ENCODE assay signal across 8 mouse cellular contexts in genomic region chr1:89524369-89524768, GRCm38 (mm10).
DNase-seq lines count a peak whose midpoint lies in the region; ATAC-seq and TF ChIP-seq lines count a peak whose summit lies in the region.

No protein-coding gene starts in this region.

- no peak for ATAC-seq in hindbrain, embryonic 13.5 days (ENCODE audit: low FRiP score)
- peak; percentile 62 for ATAC-seq in intestine, embryonic 15.5 days
- peak; percentile 58 for ATAC-seq in stomach, postnatal 0 days (ENCODE audit: low FRiP score, low TSS enrichment)

- H3K4me3 ChIP-seq in hindbrain, embryonic 10.5 days = no peak overlapping the region
- H3K4me3 ChIP-seq in hindbrain, embryonic 13.5 days = no peak overlapping the region
- no peak overlapping the region for H3K4me3 ChIP-seq in intestine, embryonic 15.5 days (replicated peaks)
- no peak overlapping the region for H3K4me3 ChIP-seq in stomach, postnatal 0 days (ENCODE audit: low read depth, low read length)

- TF ChIP-seq CTCF in stomach, postnatal 0 days (IDR thresholded peaks at IDR 0.05; ENCODE audit: low read depth) = peak; percentile 99

- H3K27ac ChIP-seq in hindbrain, embryonic 10.5 days = no peak overlapping the region
- H3K27ac ChIP-seq in hindbrain, embryonic 13.5 days = no peak overlapping the region
- H3K27ac ChIP-seq in intestine, embryonic 15.5 days = no peak overlapping the region
- H3K27ac ChIP-seq in stomach, postnatal 0 days (replicated peaks) = no peak overlapping the region

- TF ChIP-seq EP300 in stomach, postnatal 0 days (optimal IDR thresholded peaks at IDR 0.05) = no peak

- intact Hi-C loops in left cerebral cortex, postnatal 25 days (cut with DNase I) = loop anchor here (2.0 to 10.0 kb wide), 5 partner anchors 56 to 780 kb away; no protein-coding TSS in a partner anchor

- whole genome bisulfite sequencing in hindbrain, embryonic 10.5 days = 8% methylated on average over 4 of the region's 4 CpGs
- 6% methylated on average over 4 of the region's 4 CpGs for WGBS in hindbrain, embryonic 13.5 days
- under 1% methylated on average over 4 of the region's 4 CpGs for whole genome bisulfite sequencing in intestine, embryonic 15.5 days
- WGBS in stomach, postnatal 0 days = 0% methylated on average over 4 of the region's 4 CpGs

- no peak overlapping the region for H3K9ac ChIP-seq in hindbrain, embryonic 13.5 days
- H3K9ac ChIP-seq in intestine, embryonic 15.5 days = no peak overlapping the region
- no peak overlapping the region for H3K9ac ChIP-seq in stomach, postnatal 0 days (ENCODE audit: low read length)

- H3K4me1 ChIP-seq in hindbrain, embryonic 10.5 days (replicated peaks) = peaks cover 78% of the 10 kb centered on the region
- H3K4me1 ChIP-seq in hindbrain, embryonic 13.5 days (replicated peaks) = peaks cover 67% of the 10 kb centered on the region
- H3K4me1 ChIP-seq in intestine, embryonic 15.5 days (replicated peaks) = peaks cover 45% of the 10 kb centered on the region
- H3K4me1 ChIP-seq in stomach, postnatal 0 days (replicated peaks; ENCODE audit: control insufficient read depth, insufficient read depth) = 0 out of 2 replicates have a peak, but pooled peaks cover 2% of the 10 kb centered on the region

- H3K9me3 ChIP-seq in hindbrain, embryonic 10.5 days = no peaks in the 10 kb centered on the region
- H3K9me3 ChIP-seq in hindbrain, embryonic 13.5 days = no peaks in the 10 kb centered on the region
- H3K9me3 ChIP-seq in intestine, embryonic 15.5 days = no peaks in the 10 kb centered on the region
- no peaks in the 10 kb centered on the region for H3K9me3 ChIP-seq in stomach, postnatal 0 days (ENCODE audit: control insufficient read depth, low read length)

- peak; percentile 92 for DNase-seq in hindbrain, embryonic 10.5 days (ENCODE audit: low spot score)
- DNase-seq in cerebellum, adult 11-12 months = peak; percentile 83
- DNase-seq in forelimb bud, embryonic 11.5 days (ENCODE audit: low read depth, low spot score) = peak; percentile 90
- peak; percentile 89 to 95 for DNase-seq in left cerebral cortex, postnatal 25 days (ENCODE audit: low spot score in 2 of 2)
- peak; percentile 93 for DNase-seq in neural tube, embryonic 10.5 days (ENCODE audit: extremely low spot score, low spot score)
- peak; percentile 92 for DNase-seq in stomach, postnatal 0 days (ENCODE audit: low spot score)

- no peak overlapping the region for H3K4me2 ChIP-seq in hindbrain, embryonic 13.5 days
- no peak overlapping the region for H3K4me2 ChIP-seq in intestine, embryonic 15.5 days (replicated peaks)
- no peak overlapping the region for H3K4me2 ChIP-seq in stomach, postnatal 0 days (replicated peaks; ENCODE audit: low read depth)

- H3K27me3 ChIP-seq in hindbrain, embryonic 10.5 days (ENCODE audit: insufficient read depth, poor library complexity, severe bottlenecking) = peaks cover 4% of the 10 kb centered on the region
- H3K27me3 ChIP-seq in hindbrain, embryonic 13.5 days = no peaks in the 10 kb centered on the region
- no peaks in the 10 kb centered on the region for H3K27me3 ChIP-seq in intestine, embryonic 15.5 days (replicated peaks)
- no peaks in the 10 kb centered on the region for H3K27me3 ChIP-seq in stomach, postnatal 0 days (ENCODE audit: control insufficient read depth, insufficient read depth, low read length)

- H3K36me3 ChIP-seq in hindbrain, embryonic 10.5 days = no peaks in the 10 kb centered on the region
- no peaks in the 10 kb centered on the region for H3K36me3 ChIP-seq in hindbrain, embryonic 13.5 days
- no peaks in the 10 kb centered on the region for H3K36me3 ChIP-seq in intestine, embryonic 15.5 days
- no peaks in the 10 kb centered on the region for H3K36me3 ChIP-seq in stomach, postnatal 0 days (ENCODE audit: control insufficient read depth, insufficient read depth, low read length)
